Mouse (Mus musculus): ENCODE data around the gene Uts2b. TPM values are rescaled to one million over a fixed set of nuclear protein-coding genes. Genes with fewer than 3 reads are reported as not detected.
"Not testable (repeated sequence)": the region's sequence is repeated elsewhere in the genome, so short reads cannot be mapped to it uniquely, and the experiment has no call there.

Uts2b gene
- total RNA-seq, 2 experiments from 2014 or later: not detected

DNA sequence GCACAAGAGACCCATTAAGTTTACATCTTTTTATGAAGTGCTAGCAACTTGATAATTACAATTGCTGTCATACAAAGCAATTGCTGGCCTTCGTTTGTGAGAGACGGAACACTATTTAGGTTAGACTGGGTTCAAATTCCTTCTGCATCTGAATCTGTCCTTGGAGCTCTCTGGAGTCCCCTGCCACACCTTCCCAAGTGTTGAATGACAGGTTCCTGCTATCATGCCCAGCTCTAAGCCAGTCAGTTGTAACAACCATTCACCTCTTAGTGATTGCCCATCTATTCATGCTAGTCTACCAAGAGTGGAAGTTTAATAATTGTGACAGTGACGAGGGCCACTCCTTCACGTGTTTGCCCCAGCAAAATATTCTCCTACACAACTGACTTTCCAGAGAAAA, 12.2 kb upstream of the Uts2b start:
- DNase-seq (ENCODE audit: low spot score in 2 of 2): no peak
- intact Hi-C loops (cut with DNase I): no loop called here

DNA sequence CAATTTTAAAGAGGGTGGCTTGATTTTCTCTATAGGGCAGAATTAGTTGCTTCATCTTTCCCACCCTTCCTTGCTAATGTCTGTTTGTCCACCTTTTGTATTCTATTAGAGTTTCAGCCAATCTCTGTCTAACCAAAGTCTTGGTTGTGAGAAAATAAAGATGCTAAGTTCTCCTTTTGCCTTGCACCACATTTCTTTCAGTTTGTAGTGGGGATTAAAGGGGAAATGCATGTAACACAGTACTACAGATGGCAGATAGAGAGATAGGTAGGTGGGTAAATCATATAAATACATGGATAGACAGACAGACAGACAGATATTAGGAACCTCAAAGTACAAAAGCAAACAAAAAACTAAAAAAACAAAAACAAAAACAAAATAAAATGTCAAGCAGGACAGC, 6.5 kb upstream of the Uts2b start:
- DNase-seq (ENCODE audit: low spot score in 2 of 2): no peak

DNA sequence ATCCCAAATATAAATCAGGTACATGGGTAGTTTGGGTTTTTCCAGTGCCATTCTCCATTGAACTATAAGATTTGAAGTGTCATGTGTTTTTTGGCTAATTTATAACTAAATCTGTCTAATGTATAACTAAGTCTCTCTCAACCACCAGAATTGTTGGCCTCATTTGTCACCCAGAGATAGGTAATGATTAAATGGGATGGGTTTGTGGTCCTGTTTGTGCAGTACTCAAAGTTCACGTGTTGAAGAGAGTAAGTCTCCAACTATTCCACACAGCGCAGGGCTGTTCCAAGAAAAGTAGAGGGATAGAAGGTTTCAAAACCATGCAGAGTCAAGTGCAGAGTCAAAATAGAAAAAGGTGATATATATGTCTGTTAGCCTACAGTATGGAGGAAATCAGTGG, 5.3 kb upstream of the Uts2b start:
- intact Hi-C loops (cut with DNase I): no loop called here
- no peak for DNase-seq (ENCODE audit: low spot score in 2 of 2)

More for the DNA sequence above, 6.5 kb upstream of the Uts2b start:
- intact Hi-C loops (cut with DNase I): no loop called here

DNA sequence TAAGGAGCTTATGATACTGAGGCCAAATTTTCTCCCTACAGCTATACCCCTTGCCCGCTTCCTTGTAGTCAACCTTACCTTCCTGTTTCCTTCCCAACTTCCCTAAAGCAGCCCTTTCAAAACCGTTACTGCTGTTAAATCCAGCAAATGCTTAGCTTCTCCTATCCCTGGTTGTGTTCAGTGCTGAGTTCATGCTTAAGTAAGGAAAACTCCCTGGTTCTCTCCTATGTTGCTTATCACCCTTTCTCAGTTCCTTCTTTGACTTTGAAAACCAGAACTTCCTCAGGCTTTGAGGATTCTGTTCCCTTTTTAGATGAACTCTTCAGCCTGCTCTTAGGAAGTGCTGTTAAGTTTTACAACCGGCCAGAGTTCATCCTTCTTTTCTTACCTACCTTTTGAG, 4.1 kb upstream of the Uts2b start:
- no peak for DNase-seq (ENCODE audit: low spot score in 2 of 2)
- intact Hi-C loops (cut with DNase I): no loop called here

DNA sequence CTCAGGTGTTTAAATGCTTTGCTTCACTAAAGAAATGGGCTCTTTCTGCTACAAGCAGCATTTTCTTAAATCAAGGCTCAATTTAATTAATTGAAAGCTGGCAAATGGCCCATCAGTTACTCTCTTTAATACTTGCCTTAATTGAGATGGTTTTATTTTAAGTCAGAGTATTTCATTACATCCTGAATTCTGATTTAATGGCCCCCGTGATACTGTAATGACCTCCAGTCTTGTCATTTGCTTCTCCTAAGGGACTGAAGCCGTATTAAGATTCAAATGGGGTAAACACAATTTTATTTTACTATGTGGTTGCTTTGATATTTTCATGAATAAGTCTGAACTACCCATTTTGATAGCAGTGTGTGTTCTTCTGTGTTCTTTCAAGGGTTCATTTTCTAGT, 661 bp upstream of the Uts2b start:
- intact Hi-C loops (cut with DNase I): no loop called here

DNA sequence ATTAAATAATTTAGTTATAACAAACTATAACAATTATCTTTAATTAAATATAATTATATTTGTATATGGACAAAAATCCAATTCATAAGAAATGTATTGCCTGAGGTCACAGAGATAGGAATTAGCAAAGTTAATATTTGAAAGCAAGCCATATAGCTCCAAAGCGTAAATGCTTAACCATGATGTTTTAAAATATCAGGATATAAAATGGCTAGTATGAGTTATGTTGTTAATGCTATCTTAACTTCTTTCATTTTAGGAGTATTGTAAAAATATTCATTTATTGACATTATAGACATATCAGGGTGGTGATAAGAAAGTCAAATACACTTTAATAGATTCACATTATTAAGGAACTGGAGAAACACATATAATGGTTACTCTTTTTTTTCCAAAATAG, 10.0 kb downstream of the Uts2b start:
- intact Hi-C loops (cut with DNase I): no loop called here
- no peak for DNase-seq (ENCODE audit: low spot score in 2 of 2)

More for the DNA sequence above, 661 bp upstream of the Uts2b start:
- no peak for DNase-seq (ENCODE audit: low spot score in 2 of 2)

DNA sequence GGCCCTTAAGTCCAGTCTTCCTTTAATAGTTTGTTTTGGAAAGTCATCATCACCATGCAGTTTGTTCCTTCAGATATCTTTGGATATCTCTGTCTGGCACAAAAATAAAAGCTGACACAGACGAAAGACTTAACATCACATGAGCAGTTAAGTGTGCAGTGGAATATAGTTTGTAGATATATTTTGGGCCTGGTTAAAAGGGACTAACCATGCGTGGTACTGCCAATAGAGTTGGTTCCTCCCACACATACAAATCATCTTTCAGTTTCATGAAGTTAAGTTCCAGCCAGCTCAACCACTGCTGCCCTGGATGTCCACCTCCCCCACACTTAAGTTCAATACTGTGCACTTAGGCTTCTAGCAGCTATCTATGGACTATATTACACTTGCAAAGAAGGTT, 15.6 kb downstream of the Uts2b start:
- intact Hi-C loops (cut with DNase I): no loop called here
- no peak for DNase-seq (ENCODE audit: low spot score in 2 of 2)

DNA sequence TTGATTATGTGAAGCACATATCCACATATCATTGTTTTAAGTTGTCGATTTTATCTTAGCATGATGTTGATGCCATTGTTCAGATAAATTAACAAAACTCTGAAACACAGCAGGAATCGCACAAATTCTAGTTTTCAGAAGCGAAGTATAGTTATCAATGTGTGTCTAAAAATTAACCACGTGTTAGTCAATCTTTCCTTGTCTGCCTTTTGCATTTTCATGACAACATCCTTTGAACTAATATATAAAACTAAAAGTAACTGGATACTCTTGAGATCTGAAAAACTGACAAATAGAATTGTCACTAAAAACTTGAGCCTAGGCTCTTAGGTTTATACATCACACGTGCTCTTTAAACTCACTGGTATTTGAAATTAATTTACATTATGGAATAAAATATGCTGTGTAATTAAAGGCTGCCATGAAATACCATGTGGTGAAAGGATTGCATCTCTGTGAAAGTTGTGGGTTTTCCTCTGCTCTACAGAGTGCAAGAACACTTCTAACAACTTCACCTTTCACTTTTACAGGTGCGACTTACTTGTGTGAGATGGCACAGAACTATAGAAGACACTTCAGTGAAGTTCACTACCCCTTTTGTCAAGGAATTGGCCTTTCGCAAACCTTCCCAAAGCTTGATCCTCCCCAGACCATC, 20.0 kb downstream of the Uts2b start:
- DNase-seq (ENCODE audit: low spot score in 2 of 2): no peak
- intact Hi-C loops (cut with DNase I): no loop called here

DNA sequence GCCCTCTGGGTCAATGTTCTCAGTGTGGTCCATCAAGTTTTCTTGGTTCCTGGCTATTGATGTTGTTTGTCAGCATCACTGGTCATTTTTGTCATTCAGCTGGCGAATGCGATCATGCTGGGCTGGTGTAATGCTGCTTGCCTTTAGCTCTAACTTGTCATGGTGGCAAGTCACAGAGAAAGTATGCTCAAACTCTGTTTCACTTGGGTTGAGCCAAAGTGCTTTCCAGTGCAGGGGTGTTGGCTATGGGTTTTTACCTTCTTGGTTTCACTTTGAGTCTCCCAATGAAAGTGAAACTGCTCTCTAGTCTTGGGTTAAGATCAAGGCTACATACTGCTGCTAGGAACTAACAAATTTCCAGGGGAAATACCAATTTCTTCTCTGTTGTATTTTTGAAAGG, 20.8 kb downstream of the Uts2b start:
- intact Hi-C loops (cut with DNase I): no loop called here

DNA sequence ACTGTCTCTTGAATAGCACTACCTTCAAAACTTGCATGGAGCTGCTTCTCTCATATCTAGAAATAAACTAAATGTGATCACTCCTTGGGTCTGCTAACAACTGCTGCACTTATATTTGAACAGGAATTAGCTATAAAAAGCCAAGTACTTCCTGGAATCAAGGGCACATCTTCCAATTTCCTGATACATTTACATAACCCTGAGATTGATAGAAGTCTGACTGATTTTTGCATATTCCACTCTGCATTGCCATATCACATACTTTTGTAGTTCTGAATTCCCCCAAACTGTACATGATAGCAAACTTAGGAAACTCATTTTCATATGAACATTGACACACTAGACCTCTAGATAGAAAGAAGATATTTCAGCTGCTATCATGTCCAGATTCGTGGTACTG, 21.7 kb downstream of the Uts2b start:
- intact Hi-C loops (cut with DNase I): no loop called here
- no peak for DNase-seq (ENCODE audit: low spot score in 2 of 2)

More for the DNA sequence above, 20.8 kb downstream of the Uts2b start:
- DNase-seq (ENCODE audit: low spot score in 2 of 2): no peak

DNA sequence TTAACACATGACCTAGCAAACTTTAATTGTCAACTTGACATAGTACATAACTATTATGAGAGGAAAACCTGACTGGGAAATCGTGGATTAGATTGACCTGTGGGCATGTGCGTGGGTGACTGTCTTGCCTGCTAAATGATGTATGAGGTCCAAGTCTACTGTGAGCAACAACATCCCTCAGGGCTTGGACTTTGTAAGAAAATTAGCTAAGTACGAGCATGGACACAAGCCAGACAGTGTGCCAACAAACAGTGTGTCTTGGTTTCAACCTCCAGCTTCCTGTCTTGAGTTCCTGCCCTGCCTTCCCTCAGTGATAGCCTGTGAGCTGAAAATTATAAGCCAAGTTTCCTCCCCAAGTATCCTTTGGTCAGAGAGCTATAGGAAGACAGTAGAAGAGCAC, 22.5 kb downstream of the Uts2b start:
- no peak for DNase-seq (ENCODE audit: low spot score in 2 of 2)
- intact Hi-C loops (cut with DNase I): no loop called here

DNA sequence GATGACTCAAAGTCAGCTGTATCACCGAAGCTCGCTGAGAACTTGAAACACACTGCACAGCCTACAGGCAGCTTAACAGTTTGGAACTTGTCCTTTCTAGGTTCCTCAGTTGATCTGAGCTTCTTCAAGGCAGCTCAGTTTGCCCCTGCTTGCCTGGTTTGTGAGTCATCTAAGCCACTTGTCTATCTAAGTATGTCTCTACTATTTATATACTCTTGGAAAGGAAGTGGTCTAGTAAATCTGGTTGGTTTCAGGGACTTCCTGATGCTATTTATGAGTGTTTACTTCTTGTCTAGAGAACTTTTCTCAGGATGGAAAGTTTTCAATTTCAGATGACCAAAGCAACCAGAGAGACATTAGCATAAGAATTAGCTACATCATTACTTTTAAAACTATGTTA, 43.6 kb downstream of the Uts2b start:
- intact Hi-C loops (cut with DNase I): no loop called here

DNA sequence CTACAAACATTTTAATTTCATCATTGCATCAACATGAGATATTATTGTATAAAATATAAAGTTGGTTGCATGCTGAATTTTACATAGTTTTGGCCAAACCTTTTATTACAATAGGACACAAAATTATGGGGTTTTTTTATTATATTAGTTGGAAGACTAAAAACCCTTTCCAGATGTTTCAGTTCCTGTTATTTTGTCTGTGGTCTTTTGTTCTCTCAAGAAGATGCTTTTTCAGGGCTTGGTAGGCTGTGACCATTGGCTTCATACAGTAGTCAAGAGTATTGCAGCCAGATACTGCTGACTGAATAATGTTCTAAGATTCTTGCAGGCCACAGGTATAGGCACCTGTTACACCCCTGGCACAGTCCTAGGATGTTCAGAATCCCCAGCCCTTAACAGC, 48.0 kb downstream of the Uts2b start:
- intact Hi-C loops (cut with DNase I): no loop called here
- no peak for DNase-seq (ENCODE audit: low spot score in 2 of 2)

More for the DNA sequence above, 43.6 kb downstream of the Uts2b start:
- DNase-seq (ENCODE audit: low spot score in 2 of 2): no peak

DNA sequence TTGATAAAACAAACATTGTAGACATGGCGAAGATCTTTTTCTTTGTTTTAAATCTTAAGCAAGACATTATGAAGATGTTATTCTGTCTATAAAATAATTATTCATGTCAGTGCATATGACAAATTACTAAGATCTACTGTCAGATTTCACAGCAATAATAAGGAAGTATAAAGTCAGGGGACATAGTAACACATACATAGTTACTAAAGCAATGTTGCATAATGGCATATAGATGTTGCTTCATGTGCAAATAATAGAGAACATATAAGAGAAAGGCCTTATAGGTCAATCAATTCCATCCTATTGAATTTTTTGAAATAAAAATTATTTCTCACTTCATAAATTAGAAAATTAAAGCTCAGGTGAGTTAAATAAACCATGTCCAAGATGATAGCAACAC, 50.9 kb downstream of the Uts2b start:
- no peak for DNase-seq (ENCODE audit: low spot score in 2 of 2)
- intact Hi-C loops (cut with DNase I): no loop called here

DNA sequence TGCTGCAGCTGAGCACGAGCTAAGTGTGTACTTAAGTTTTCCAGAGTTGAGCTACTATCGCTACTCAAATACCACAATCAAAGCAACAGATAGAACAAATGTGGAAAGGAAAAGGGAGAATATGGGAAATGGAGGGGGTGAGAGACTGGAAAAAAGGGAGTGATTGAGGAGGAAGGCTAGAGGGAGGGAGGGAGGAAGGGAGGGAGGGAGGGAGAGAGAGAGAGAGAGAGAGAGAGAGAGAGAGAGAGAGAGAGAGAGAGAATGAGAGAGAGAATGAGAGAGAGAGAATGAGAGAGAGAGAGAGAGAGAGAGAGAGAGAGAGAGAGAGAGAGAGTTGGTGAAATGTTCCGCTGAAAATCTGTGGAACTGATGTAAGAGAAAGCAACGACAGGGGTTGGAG, 62.9 kb downstream of the Uts2b start, which contains the start of gene Ostn:
Ostn (plus strand) TSS at position 301 of the 400 bp plus-strand sequence.
- DNase-seq (ENCODE audit: low spot score in 2 of 2); intact Hi-C loops (cut with DNase I): not testable (repeated sequence)

Other genes starting within 250 kb of the Uts2b start
- not detected for gene Ostn, start 62.8 kb downstream of the Uts2b start, total RNA-seq (2021)
- gene Ccdc50, start 18.6 kb upstream of the Uts2b start, total RNA-seq (2021): 10 to 100 TPM; 50.8 to 60.6 TPM